Mouse (Mus musculus): ENCODE results near the gene Fam104a. TPM values are rescaled to one million over a fixed set of nuclear protein-coding genes. Genes with fewer than 3 reads are reported as not detected.
A peak's percentile ranks its signal among the peaks of the same experiment; 100 is the strongest.

Gene Fam104a
- polyA plus RNA-seq, 1 experiment from 2014 or later, result 39.8 TPM

DNA sequence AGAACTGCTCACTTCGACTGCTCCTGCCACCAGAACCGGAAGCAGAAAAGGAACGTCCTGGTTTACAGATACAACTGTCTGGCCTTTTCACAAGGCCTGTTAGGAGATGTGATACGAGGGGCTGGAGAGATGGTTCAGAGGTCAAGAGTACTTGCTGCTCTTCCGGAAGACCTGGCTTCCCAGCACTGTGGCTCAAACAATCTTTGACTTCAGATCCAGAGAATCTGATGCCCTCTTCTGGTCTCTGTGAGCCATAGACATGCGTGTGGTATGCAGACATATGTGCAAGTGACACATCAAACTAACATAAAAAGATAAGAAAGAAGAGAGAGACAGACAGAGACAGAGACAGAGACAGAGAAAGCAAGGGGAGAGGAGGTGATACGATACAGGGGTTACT is 51.7 kb downstream of the Fam104a start:
- Histone ChIP-seq H3K4me2 (ENCODE audit: low read depth, low read length) (no peak overlapping the region), H3K27ac (ENCODE audit: low read length) (no peak overlapping the region), H3K27me3 (ENCODE audit: control insufficient read depth, insufficient read depth, low read depth, low read length) (no peaks in the 10 kb centered on the region), H3K36me3 (ENCODE audit: control insufficient read depth, insufficient read depth, low read length) (no peaks in the 10 kb centered on the region), H3K9ac (ENCODE audit: low read length) (no peak overlapping the region), H3K4me1 (replicated peaks; ENCODE audit: control insufficient read depth, insufficient read depth, low read length) (0 out of 2 replicates have a peak, but pooled peaks cover 3% of the 10 kb centered on the region), H3K4me3 (ENCODE audit: low read length) (no peak overlapping the region), H3K9me3 (ENCODE audit: control insufficient read depth, low read length) (no peaks in the 10 kb centered on the region)
- WGBS, result 58% methylated on average over 7 of the region's 7 CpGs
- no peak for ATAC-seq (ENCODE audit: low read depth)

- Histone ChIP-seq H3K9me3 (ENCODE audit: control insufficient read depth, low read length) (no peaks in the 10 kb centered on the region), H3K27me3 (ENCODE audit: control insufficient read depth, insufficient read depth, low read depth, low read length) (no peaks in the 10 kb centered on the region), H3K27ac (ENCODE audit: low read length) (no peak overlapping the region), H3K4me1 (replicated peaks; ENCODE audit: control insufficient read depth, insufficient read depth, low read length) (0 out of 2 replicates have a peak, but pooled peaks cover 3% of the 10 kb centered on the region), H3K4me3 (ENCODE audit: low read length) (no peak overlapping the region), H3K4me2 (ENCODE audit: low read depth, low read length) (no peak overlapping the region), H3K9ac (ENCODE audit: low read length) (no peak overlapping the region), H3K36me3 (ENCODE audit: control insufficient read depth, insufficient read depth, low read length) (no peaks in the 10 kb centered on the region)
- 56% methylated on average over 8 of the region's 8 CpGs for WGBS
- no peak for ATAC-seq (ENCODE audit: low read depth)
These were observed 52.1 kb downstream of the Fam104a start for GRCm38 (mm10) chr11:113631862-113632261.

- no peak overlapping the region for H3K4me3 ChIP-seq (ENCODE audit: low read length)
- no peak overlapping the region for H3K4me2 ChIP-seq (ENCODE audit: low read depth, low read length)
- WGBS, result 51% methylated on average over 8 of the region's 8 CpGs
- H3K36me3 ChIP-seq (ENCODE audit: control insufficient read depth, insufficient read depth, low read length), result no peaks in the 10 kb centered on the region
- 0 out of 2 replicates have a peak, but pooled peaks cover 3% of the 10 kb centered on the region for H3K4me1 ChIP-seq (replicated peaks; ENCODE audit: control insufficient read depth, insufficient read depth, low read length)
- H3K27me3 ChIP-seq (ENCODE audit: control insufficient read depth, insufficient read depth, low read depth, low read length), result no peaks in the 10 kb centered on the region
- no peaks in the 10 kb centered on the region for H3K9me3 ChIP-seq (ENCODE audit: control insufficient read depth, low read length)
- peak; percentile 38; the same call in 1 of the 2 replicates for ATAC-seq (ENCODE audit: low read depth)
- H3K27ac ChIP-seq (ENCODE audit: low read length), result no peak overlapping the region
- no peak overlapping the region for H3K9ac ChIP-seq (ENCODE audit: low read length)
These were observed 52.7 kb downstream of the Fam104a start for GRCm38 (mm10) chr11:113631302-113631701.

DNA sequence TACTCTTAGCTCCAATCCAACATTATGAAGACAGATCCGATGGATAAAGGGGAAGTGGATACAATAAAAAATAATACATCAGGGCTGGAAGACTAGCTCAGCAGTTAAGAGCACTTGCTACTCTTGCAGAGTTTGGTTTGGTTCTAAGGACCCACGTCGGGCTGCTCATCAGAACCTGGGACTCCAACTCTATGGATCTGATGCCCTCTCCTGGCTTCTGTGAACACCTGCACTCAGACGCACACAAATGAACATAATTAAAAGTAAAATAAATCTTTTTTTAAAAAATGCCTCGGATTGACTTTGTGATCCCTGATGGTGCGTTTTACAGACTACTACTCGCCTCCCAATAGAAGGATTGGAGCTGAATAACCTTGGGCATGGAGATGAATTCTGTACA is 53.3 kb downstream of the Fam104a start:
- 51% methylated on average over 7 of the region's 7 CpGs for WGBS
- Histone ChIP-seq H3K36me3 (ENCODE audit: control insufficient read depth, insufficient read depth, low read length) (no peaks in the 10 kb centered on the region), H3K4me3 (ENCODE audit: low read length) (no peak overlapping the region), H3K9ac (ENCODE audit: low read length) (no peak overlapping the region), H3K4me1 (replicated peaks; ENCODE audit: control insufficient read depth, insufficient read depth, low read length) (0 out of 2 replicates have a peak, but pooled peaks cover 3% of the 10 kb centered on the region), H3K4me2 (ENCODE audit: low read depth, low read length) (no peak overlapping the region), H3K27me3 (ENCODE audit: control insufficient read depth, insufficient read depth, low read depth, low read length) (no peaks in the 10 kb centered on the region), H3K9me3 (ENCODE audit: control insufficient read depth, low read length) (no peaks in the 10 kb centered on the region), H3K27ac (ENCODE audit: low read length) (no peak overlapping the region)
- no peak for ATAC-seq (ENCODE audit: low read depth)

DNA sequence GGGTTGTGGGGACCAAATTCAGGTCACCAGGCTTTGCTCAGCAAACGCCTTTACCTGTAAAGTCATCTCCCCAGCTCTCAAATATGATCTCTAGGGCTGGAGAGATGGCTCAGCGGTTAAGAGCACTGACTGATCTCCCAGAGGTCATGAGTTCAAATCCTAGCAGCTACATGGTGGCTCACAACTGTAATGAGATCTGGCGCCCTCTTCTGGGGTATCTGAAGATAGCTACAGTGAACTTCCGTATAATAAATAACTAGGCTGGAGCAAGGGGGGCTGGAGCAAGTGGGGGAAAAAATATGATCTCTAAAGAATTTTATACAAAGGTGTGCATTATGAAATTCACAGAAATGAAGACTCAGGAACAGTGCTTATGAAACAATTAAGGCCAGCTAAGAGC is 56.2 kb downstream of the Fam104a start:
- Histone ChIP-seq H3K36me3 (ENCODE audit: control insufficient read depth, insufficient read depth, low read length) (no peaks in the 10 kb centered on the region), H3K4me2 (ENCODE audit: low read depth, low read length) (no peak overlapping the region), H3K9ac (ENCODE audit: low read length) (no peak overlapping the region), H3K27ac (ENCODE audit: low read length) (no peak overlapping the region), H3K4me3 (ENCODE audit: low read length) (no peak overlapping the region), H3K27me3 (ENCODE audit: control insufficient read depth, insufficient read depth, low read depth, low read length) (no peaks in the 10 kb centered on the region), H3K4me1 (replicated peaks; ENCODE audit: control insufficient read depth, insufficient read depth, low read length) (0 out of 2 replicates have a peak, but pooled peaks cover 3% of the 10 kb centered on the region), H3K9me3 (ENCODE audit: control insufficient read depth, low read length) (no peaks in the 10 kb centered on the region)
- no peak for ATAC-seq (ENCODE audit: low read depth)
- 47% methylated on average over 4 of the region's 4 CpGs for WGBS

GRCm38 (mm10) chr11:113625437-113625836 is 58.5 kb downstream of the Fam104a start:
- H3K36me3 ChIP-seq (ENCODE audit: control insufficient read depth, insufficient read depth, low read length), result no peaks in the 10 kb centered on the region
- H3K9me3 ChIP-seq (ENCODE audit: control insufficient read depth, low read length), result no peaks in the 10 kb centered on the region
- no peak overlapping the region for H3K4me2 ChIP-seq (ENCODE audit: low read depth, low read length)
- H3K9ac ChIP-seq (ENCODE audit: low read length), result no peak overlapping the region
- H3K27me3 ChIP-seq (ENCODE audit: control insufficient read depth, insufficient read depth, low read depth, low read length), result peaks cover 7% of the 10 kb centered on the region
- H3K4me3 ChIP-seq (ENCODE audit: low read length), result no peak overlapping the region
- peak; percentile 78 for ATAC-seq (ENCODE audit: low read depth)
- no peak overlapping the region for H3K27ac ChIP-seq (ENCODE audit: low read length)
- H3K4me1 ChIP-seq (replicated peaks; ENCODE audit: control insufficient read depth, insufficient read depth, low read length), result no peaks in the 10 kb centered on the region
- WGBS, result 68% methylated on average over 18 of the region's 18 CpGs

DNA sequence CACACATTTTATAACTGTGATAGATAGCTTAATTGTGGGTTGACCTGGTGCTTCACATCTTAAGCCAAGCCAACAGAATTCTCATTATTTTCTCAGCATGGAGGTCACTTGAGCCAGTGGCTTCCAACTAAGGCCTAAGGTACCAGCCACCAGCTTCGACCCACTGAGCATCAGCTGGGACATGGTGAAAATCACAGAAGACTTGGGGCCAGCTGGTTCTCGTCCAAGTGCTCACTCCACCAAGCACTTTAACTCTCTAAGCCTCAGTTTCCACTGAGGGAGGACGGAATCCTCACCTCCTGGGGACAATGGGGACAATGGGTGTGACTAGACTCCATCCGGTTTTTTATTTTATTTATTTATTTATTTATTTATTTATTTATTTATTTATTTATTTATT is 61.9 kb downstream of the Fam104a start:
- no peaks in the 10 kb centered on the region for H3K9me3 ChIP-seq (ENCODE audit: control insufficient read depth, low read length)
- H3K27me3 ChIP-seq (ENCODE audit: control insufficient read depth, insufficient read depth, low read depth, low read length), result peaks cover 34% of the 10 kb centered on the region
- H3K27ac ChIP-seq (ENCODE audit: low read length), result no peak overlapping the region
- peaks cover 16% of the 10 kb centered on the region for H3K4me1 ChIP-seq (replicated peaks; ENCODE audit: control insufficient read depth, insufficient read depth, low read length)
- no peak for ATAC-seq (ENCODE audit: low read depth)
- H3K9ac ChIP-seq (ENCODE audit: low read length), result no peak overlapping the region
- H3K36me3 ChIP-seq (ENCODE audit: control insufficient read depth, insufficient read depth, low read length), result no peaks in the 10 kb centered on the region
- H3K4me3 ChIP-seq (ENCODE audit: low read length), result no peak overlapping the region
- 83% methylated on average over 4 of the region's 4 CpGs for WGBS
- no peak overlapping the region for H3K4me2 ChIP-seq (ENCODE audit: low read depth, low read length)

- 59% methylated on average over 2 of the region's 2 CpGs for WGBS
- Histone ChIP-seq H3K9me3 (ENCODE audit: control insufficient read depth, low read length) (no peaks in the 10 kb centered on the region), H3K27me3 (ENCODE audit: control insufficient read depth, insufficient read depth, low read depth, low read length) (peaks cover 34% of the 10 kb centered on the region), H3K4me1 (replicated peaks; ENCODE audit: control insufficient read depth, insufficient read depth, low read length) (peaks cover 16% of the 10 kb centered on the region), H3K4me3 (ENCODE audit: low read length) (no peak overlapping the region), H3K36me3 (ENCODE audit: control insufficient read depth, insufficient read depth, low read length) (no peaks in the 10 kb centered on the region), H3K4me2 (ENCODE audit: low read depth, low read length) (no peak overlapping the region), H3K9ac (ENCODE audit: low read length) (no peak overlapping the region), H3K27ac (ENCODE audit: low read length) (no peak overlapping the region)
- ATAC-seq (ENCODE audit: low read depth), result no peak
These were observed 63.0 kb downstream of the Fam104a start for GRCm38 (mm10) chr11:113621001-113621400.

DNA sequence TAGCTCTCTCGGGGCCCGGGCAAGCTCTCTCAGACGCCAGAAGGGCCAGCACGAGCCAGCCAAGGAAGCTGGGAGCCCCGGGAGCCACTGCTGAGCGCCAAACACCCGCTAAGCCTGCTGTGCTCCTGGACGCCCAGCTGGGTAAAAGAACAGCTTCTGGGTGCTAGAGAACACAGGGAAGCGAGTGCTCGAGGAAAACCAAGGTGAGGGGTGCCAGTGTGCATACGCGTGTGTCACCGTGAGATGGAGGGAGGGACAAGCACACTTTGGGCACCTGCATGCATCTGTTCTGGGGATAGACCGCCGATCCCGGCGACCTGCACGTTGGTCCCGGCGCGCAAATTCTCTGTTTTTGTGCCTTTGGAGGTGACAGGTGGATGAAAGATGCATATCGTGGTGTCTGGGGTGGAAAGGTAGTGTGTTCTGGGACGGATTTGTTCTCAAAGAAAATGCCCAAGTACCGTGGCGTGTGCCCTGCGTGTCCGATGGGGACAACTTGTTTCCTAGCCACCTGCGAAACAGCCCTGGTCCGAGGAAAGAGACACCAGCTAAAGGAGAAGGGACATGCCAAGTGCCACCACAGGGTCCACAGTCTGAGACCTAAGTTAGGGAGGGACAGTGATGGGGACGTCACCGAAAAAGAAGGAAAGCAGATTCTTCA is 64.4 kb downstream of the Fam104a start:
- H3K27ac ChIP-seq (ENCODE audit: low read length), result no peak overlapping the region
- H3K36me3 ChIP-seq (ENCODE audit: control insufficient read depth, insufficient read depth, low read length), result no peaks in the 10 kb centered on the region
- no peak for ATAC-seq (ENCODE audit: low read depth)
- H3K4me3 ChIP-seq (ENCODE audit: low read length), result peak overlapping the region; percentile 53
- peaks cover 34% of the 10 kb centered on the region for H3K27me3 ChIP-seq (ENCODE audit: control insufficient read depth, insufficient read depth, low read depth, low read length)
- peaks cover 16% of the 10 kb centered on the region for H3K4me1 ChIP-seq (replicated peaks; ENCODE audit: control insufficient read depth, insufficient read depth, low read length)
- H3K9ac ChIP-seq (ENCODE audit: low read length), result peak overlapping the region; percentile 63
- no peaks in the 10 kb centered on the region for H3K9me3 ChIP-seq (ENCODE audit: control insufficient read depth, low read length)
- peak overlapping the region; percentile 92 for H3K4me2 ChIP-seq (ENCODE audit: low read depth, low read length)
- 3% methylated on average over 31 of the region's 31 CpGs for WGBS

Measured in lung, embryonic 16.5 days (tissue).